Mouse (Mus musculus) spleen, postnatal 36 days (tissue): Measurements from ENCODE around the gene Nelfe.
A peak's percentile ranks its signal among the peaks of the same experiment; 100 is the strongest.
"Not testable (repeated sequence)": the region's sequence is repeated elsewhere in the genome, so short reads cannot be mapped to it uniquely, and the experiment has no call there.

ENCODE experiments used
- DNase-seq, 2 experiments: peaks; one replicate each; pipeline ENCODE4 v3.0.0; 2022; ENCODE audit warnings: low spot score in 2 of 2, mixed read lengths in 1 of 2

Gene Nelfe

DNA sequence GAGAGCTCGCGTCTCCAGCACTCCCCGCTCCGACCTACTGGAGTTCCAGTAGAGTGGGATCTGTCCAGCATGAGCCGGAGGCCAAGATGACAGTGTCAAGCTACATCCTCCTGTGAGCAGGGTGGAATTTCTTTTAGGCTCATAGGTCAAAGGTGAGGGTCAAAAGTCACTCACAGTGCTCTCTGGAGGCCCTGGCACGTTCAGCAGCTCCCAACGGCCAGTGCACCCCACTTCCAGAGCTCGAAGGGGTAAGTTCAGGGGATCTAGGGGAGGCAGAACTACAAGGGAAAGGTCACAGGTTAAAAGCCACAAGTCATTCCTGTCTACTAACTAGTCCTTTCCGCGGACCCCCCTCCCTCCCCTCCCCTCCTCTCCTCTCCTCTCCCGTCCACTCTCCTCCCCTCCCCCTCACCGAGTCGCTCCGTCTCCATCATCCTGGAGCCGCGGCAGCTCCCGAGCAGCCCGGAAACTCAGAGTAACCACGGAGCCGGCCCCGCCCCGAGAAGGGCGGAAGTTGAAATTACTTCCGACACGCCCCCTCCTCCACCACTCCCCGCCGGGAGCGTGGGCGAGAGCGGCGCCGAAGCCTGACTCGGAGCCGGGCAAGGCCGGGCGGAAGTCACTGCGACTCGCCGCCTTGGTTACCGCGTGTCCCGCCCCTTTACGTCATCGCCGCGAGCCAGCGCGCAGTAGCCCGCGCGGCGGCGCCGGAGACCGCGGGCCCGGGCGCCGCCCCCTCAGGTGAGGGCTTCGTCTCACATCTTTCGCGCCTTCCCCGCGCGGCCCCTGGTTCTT, at the start of gene Nelfe, which contains the start of gene Skiv2l:
Gene Nelfe, plus strand, starts transcription at position 670 of the 795 bp plus-strand sequence.
Gene Skiv2l, minus strand, starts transcription at position 489 of the 795 bp plus-strand sequence.
- DNase-seq = peak; percentile 97 to 98

DNA sequence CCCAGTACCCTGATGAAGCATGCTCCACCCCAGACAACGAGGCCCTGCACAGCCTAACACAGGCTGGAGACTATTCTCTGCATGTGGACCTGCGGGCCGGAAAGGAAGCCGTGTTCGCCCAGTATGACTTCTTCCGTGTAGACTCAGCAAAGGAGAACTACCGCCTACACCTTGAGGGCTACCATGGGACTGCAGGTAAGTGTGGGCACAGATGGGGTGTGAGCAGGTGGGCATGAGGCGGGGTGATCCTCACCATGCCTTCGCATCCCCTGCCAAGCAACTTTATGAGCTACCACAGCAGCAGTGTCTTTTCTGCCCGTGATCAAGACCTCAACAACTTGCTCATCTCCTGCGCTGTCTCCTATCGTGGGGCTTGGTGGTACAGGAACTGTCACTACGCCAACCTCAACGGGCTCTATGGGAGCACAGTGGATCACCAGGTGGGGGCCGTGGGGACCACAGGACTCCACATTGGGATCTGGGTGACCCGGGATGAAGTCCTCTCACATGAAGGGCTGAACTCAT, 49.3 kb upstream of the Nelfe start:
- DNase-seq = not testable (repeated sequence)

DNA sequence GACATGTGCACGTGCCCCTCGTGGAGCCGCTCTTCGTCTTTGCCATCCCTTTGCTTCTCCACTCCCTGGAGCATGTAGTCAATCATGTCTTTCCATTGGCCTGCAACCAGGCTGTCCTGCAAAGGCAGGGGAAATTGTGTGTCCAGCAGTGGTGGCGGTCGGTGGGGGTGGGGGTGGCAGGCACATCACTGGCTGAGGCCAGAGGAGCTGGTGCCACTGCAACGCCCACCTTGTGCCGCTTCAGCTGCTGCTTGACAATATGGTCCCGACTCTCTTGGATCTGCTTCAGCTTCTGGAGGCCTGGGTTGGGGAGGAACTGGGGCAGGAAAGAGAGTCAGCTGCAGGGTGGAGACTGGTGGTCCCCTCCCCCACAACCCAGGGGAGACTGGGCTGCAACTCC, 47.4 kb upstream of the Nelfe start:
- not testable (repeated sequence) for DNase-seq

DNA sequence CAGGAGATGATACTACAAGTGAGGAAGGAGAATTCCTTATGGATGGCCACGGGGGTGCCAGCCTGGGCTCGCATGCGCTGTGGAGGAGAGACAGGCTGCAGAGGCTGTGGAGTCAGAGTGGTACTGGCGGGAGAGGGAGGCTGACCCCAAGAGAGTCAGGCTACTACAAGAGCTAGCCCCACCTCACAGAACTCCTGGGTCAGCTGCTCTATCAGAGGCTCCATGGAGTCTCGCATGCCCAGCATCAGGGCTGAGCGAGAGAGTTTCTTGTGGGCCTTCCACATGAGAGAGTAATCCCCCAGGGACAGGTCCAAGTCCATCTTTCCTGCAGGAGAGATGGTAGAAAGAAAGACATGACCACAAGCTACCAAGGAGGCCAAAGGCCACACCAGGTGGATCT, 46.8 kb upstream of the Nelfe start:
- DNase-seq = not testable (repeated sequence)

DNA sequence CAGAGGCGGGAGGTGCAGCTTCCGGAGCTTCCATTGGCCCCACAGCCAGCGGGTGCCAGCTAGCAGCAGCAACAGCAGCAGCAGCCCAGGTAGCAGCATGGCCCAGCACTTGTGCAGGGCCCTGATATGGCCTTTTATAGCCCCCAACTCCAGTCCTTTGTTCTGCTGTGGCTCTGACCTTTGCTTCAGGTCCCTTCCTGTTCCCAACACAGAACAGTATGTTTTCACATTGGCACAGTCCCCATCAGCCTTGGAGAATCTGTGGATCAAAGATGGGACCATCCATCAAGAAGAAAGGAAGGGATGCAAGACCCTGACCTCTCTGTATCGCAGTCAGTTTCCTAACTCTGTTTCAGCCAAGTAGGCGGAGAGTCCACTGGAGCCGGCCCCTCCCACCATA, 45.9 kb upstream of the Nelfe start, which contains the start of gene Cyp21a1:
Gene Cyp21a1, minus strand, starts transcription at position 261 of the 400 bp plus-strand sequence.
- DNase-seq = not testable (repeated sequence)

DNA sequence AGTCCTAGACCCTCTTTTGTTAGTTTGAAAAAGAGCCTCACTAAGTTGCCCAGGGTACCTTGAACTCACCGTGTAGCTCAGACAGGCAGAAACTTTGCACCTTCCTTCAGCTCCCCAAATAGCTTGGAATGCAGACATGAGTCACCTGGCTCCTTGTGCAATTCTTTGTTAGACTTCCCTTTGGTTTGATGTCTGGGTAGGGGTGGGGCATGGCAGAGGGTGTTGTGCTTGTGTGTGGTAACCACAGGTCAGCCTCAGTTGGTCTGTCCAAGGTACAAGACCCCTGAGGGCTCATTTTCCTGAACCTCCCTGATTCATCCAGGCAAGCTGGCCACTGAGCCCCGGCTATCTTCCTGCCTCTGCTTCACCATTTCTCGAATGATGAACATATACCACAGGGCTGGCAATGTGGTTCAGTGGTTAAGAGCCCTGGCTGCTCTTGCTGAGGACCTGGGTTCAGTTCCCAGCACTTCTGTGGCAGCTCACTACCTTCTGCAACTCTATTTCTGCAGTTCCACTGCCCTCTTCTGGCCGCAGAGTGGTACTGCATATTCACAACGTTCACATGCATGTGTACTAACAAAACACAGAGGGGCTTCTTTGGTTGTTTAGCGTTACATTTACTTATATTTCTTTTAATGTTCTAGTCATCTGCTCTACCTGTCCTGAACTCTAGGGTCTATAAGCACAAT, 45.2 kb upstream of the Nelfe start:
- no peak for DNase-seq

DNA sequence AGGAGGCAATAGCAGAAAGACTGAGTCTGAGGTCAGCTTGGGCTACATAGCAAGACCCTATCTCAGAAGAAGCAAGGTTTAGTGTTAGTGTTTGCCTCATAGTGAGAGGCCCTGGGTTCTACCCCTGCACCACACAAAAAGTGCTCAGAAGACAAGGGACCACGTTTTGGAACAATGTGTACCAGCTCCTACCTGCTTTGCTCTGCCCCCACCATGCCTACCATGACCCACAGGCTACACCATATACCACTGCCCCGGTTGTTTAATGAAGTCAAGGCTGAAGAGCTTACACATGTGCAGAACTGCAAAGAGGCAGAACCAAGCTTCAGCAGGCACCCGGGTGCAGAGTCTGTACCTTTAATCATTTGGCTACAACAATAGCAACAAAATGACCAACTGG, 43.0 kb upstream of the Nelfe start:
- no peak for DNase-seq

DNA sequence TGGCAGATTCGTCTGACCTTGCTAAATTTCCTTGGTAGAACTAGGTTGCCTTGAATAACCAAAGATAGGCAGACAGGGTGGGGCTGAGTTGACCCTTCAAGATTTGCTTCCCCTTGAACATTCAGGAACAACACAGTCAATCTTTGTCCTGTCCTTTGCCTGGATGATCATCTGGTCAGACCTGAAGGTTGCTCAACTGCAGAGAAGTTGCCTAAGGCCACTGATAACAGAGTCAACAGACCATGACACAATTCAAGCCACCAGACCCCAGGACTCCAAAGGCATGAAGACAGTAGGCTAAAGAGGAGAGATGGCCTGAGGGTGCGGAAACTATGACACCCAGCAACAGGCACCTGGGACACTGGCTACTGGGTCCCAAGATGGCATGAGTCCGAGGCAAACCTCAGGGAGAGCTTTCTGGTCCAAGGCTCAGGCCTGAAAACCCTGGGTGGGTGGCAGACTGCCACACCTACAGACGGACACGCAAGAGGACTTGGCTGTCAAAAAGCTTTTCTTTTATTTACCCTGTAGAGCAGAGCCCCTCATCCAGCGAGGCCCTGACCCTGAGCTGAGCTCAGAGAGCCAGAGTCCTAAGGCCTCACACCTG, 41.5 kb upstream of the Nelfe start:
- no peak for DNase-seq

DNA sequence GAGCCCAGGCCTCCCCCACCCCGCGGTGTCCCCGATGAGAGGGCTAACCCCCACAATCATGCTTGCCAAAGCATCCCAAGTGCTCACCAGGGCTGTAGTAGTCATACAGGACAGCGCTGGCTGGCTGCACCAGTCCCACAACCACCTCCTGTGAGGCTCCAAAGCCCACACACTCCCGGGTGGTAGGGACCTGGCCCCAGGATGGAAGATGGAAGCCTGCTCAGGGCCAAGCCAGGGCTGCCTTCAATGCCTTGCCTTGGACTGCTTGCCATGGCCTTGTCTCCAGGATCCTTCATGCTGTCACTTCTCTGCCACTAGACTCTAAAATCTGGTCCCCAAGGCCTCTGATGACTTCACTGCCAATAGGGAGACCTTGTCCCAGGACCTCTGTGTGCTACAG, 39.8 kb upstream of the Nelfe start:
- DNase-seq = not testable (repeated sequence)

DNA sequence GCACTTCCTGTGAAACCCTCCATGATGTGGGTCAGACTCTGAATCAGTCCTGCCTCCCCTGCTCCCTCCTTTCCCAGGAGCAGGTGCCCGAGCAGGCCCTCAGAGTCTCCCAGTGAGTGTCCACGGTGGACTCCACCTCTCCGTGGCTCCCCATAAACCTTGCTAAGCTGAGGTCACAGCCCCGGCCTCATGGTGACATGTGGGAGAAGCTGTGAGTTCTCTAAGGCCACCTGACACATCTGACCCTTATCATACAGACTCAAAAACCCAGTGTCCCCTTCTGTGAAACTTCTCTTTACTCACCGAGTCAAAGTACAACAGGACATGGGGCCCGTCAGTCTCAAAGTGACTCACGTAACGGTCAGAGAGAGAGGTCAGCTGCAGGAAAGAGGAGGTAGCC, 39.4 kb upstream of the Nelfe start:
- DNase-seq = not testable (repeated sequence)

DNA sequence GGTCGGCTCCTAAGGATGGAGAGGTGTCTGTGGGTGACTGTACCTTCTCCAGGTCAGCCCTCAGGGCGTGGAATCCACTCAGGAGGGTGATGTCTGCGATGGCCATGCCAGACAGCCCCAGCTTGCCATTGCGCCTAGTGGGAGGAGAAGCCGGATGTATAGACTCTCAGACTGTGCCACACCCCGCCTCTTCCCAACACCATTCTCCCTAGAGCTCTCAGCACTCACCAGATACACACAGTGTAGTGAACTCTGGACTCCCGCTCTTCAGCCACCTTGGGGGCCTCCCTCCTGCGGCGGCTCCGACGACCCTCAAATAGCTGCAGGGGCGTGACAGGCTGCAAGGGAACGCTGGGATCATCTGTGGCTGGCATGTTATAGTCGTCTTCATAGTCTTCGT, 38.9 kb upstream of the Nelfe start:
- no peak for DNase-seq

DNA sequence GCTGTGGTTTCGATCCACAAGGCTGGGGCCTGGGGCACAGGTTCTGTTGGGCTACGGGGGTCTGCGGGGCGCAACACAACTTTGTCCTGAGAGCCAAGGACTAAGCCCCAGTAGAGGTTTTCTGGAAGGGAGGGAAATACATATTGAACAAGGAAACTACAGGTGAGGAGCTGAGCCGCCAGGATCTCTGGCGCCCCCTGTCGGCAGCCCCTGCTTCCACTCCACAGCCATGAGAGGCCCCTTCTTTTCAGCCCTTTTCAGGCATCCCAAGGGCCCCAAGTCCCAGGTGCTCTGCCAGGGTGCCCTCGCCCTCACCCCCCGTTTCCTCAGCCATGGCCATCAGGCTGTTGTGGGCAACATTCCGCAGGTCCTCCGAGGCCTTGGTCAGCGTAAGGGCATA, 36.4 kb upstream of the Nelfe start:
- not testable (repeated sequence) for DNase-seq

DNA sequence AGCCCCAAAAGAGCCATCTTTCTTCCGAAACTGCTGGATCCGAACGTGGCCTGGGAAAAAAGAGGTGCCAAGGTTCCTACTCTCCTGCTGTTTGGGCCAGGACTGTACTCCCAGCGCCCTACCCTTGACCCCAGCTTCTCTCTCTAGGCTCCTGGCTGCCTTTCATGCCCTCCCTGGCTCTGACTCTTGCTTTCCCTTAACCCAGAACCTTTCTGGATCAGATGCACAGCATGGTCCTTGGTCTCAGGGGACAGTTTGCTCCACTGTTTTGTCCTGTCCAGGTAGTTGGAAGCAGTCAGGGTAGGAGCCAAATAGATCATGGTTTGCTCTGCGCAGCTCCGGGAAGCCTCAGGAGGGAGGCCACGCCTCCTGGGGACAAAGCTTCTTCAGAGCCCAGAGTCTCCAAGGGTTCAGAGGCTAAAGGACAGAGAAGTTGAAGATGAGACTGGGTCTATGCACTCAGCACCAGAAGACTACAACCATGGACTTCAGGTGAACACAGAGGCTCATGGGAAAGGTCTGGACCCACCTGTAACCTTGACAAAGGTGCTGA, 35.3 kb upstream of the Nelfe start:
- DNase-seq = no peak

DNA sequence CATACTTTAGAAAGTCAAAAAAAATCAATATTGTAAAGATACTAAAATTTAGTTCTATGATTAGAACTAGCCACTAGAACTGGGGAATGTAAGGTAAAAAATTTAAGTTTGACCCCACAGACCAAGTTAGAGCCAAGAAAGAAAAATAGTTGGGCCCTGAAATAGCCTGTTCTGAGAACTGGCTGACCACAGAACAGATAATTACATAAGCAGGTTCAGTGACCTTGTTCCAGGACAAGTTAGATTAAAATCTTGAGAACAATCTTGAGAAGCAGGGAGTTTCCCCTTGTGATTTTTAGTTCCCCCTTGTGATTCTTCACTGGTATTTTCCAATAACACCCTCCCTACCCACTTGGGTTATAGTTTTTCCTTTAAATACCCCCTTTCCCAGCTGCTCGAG, 19.4 kb upstream of the Nelfe start:
- not testable (repeated sequence) for DNase-seq

DNA sequence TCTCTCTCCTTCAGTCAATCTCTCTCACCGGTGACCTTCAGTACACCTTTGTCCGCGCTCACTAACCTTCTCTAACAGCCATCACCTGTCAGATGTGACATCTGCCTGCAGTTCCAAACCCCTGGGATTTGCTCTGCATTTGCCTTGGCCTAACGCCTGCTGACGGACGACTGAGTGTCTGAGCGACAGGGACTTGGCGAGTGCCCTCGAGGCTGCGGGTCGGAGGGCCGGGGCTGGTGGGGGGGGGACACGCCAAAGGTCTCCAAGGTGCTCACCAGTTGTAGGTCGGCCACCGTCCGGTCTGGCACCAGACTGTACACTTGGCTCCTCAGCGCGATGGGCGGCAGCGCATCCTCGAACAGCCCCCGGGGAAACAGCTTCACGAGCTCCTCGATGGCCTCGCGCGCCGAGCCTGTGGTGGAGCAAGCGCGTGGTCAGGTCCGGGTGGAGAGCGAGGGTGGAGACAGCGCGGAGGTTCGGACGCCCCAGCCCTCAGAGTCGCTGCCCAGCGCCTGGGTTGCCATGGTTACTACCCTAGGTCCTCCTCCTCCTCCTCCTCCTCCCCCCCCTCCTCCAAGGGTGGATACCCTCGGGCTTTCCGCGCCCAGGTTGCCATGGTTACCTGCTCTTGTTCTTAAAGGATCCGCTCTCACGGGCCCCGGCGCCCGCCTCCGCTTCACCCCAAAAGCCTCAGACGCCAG, 13.9 kb upstream of the Nelfe start:
- DNase-seq = no peak

DNA sequence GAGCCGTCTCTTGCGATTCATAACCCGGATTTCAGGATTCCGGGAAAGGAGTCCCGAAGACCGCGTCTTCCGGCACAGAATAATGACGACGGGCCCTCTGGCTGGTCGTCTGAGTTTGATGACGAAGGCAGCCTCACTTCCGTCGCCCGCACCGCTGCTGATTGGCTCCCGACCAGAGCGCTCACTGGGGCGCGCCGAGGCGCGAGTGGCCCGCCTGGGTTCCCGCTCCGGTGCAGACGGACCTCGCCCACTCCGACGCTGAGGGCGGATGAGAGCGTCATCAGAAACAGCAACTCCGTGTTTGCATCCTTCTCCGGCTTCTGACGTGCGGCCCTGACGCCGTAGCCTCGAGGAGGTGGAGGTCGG, 13.4 kb upstream of the Nelfe start, which contains the start of the genes Stk19 and Dxo:
Gene Stk19, minus strand, starts transcription at position 90 of the 366 bp plus-strand sequence.
Gene Dxo, plus strand, starts transcription at position 164 of the 366 bp plus-strand sequence.
- DNase-seq = peak; percentile 93 to 94

DNA sequence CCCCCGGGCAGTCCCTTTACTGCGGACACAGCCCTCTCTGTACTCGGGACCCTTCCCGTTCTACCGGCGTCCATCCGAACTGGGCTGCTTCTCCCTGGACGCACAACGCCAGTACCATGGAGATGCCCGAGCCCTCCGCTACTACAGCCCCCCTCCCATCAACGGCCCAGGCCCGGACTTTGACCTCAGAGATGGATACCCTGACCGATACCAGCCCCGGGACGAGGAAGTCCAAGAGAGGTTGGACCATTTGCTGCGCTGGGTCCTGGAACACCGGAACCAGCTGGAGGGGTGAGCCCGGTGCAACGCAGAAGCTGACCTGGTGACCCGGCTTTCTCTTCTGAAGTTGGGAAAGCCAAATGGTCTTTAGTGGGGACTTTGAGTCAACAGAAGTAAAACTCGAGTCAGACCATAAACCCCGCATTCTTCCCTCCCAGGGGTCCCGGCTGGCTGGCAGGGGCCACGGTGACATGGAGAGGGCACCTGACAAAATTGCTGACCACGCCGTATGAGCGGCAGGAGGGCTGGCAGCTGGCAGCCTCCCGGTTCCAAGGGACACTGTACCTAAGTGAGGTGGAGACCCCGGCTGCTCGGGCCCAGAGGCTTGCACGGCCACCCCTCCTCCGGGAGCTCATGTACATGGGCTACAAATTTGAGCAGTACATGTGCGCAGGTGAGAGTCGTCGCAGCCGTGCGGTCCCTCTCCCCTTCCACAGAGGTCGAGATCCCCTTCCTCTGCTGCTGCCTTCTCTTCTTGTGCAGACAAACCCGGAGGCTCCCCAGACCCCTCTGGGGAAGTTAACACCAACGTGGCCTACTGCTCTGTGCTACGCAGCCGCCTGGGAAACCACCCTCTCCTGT, 12.5 kb upstream of the Nelfe start:
- no peak for DNase-seq

DNA sequence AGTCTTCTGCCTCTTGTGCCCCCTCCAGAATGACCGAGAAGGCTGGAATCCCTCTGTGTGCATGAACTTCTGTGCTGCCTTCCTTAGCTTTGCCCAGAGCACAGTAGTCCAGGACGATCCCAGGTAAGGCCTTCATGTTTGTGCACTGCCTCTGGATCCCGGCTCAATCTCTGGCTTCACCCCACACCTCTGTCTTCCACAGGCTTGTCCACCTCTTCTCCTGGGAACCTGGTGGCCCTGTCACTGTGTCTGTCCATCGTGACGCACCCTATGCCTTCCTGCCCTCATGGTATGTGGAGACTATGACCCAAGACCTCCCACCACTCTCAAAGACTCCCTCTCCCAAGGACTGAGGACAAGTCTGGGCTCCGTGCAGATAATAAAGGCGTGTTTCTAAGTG, 11.4 kb upstream of the Nelfe start:
- no peak for DNase-seq

DNA sequence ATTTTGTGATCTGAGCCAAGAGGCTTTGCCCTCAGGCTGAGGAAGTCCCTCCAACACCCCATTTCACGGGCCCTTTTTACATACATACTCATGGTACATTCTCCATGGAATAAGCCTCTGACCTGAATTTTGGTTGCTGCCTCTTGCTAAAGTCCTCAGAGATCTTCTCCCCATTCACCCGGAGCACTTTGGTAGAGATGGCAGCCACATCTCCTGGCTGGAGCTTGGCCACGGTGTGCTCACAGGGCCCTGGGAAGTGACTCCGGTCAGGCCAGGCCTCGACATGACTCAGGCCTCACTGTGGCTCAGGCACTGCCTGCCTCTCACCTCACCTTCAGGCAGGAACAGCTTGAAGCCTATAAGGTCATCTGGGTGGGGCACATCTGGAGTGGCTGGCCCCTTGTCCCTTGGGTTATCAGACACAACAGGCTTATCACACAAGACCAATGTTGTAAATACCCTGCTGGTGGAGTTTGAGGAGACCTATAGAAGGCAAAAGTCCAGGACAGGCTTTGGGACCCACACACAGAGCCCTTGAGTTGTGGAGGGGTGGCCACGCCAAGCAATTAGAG, 9.4 kb upstream of the Nelfe start:
- DNase-seq = no peak

DNA sequence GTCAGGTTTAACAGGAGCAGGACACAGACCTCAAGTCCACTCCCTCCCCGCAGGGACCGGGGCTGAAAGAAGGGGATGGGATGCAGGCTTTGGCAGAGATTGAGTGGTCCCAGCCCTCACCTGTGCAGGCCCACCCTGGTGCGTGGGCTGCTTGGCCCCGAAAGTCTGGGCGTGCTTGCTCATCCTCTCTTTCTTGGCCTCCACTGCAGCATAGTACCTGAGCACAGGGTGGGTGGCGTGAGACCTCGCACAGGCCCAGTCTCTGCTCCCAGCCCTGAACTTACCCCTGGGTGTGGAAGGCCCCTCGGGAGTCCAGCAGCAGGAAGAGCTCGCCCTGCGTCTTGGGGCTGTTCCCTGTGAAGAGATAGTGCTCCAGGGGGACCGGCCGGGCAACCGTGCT, 5.3 kb upstream of the Nelfe start:
- no peak for DNase-seq
